Mouse (Mus musculus) midbrain, embryonic 10.5 days (tissue): ENCODE data around the gene Tsen34. TPM values are rescaled to one million over a fixed set of nuclear protein-coding genes. Genes with fewer than 3 reads are reported as not detected.
"Not testable (repeated sequence)": the region's sequence is repeated elsewhere in the genome, so short reads cannot be mapped to it uniquely, and the experiment has no call there.

Source experiments
- DNase-seq: peaks from one replicate; pipeline ENCODE4 v3.0.0-alpha.2; 2017; ENCODE audit warnings: low spot score
- H3K27ac ChIP-seq: fragments of 300-500 bp; sonication (generic); replicated peaks from 2 replicates; pipeline ENCODE4 v1.5.1; 2016; ENCODE audit warnings: mild to moderate bottlenecking
- H3K27me3 ChIP-seq: fragments of 300-500 bp; sonication (generic); 2 replicates; pipeline ENCODE4 v1.6.1; 2016; ENCODE audit warnings: low read depth, mild to moderate bottlenecking; ENCODE audit not compliant: poor library complexity, severe bottlenecking
- H3K36me3 ChIP-seq: fragments of 300-500 bp; sonication (generic); 2 replicates; pipeline ENCODE4 v1.6.1; 2016; ENCODE audit warnings: mild to moderate bottlenecking, moderate library complexity
- H3K4me1 ChIP-seq: fragments of 300-500 bp; sonication (generic); 2 replicates; pipeline ENCODE4 v1.6.1; 2016
- H3K4me3 ChIP-seq: fragments of 300-500 bp; sonication (generic); 2 replicates; pipeline ENCODE4 v1.5.1; 2016; ENCODE audit warnings: mild to moderate bottlenecking, moderate library complexity
- H3K9me3 ChIP-seq: fragments of 300-500 bp; sonication (generic); replicated peaks from 2 replicates; pipeline ENCODE4 v1.6.1; 2016; ENCODE audit warnings: mild to moderate bottlenecking
- WGBS: fragments of 180-500 bp; shearing (Covaris S2); methylation state at CpG from one replicate; pipeline ENCODE4 v1.1.7; 2016; 5-methylcytosine and 5-hydroxymethylcytosine counted together
- polyA plus RNA-seq: library from polyadenylated mRNA; unstranded; fragments of >200 nt; fragmentation: Nextera tagmentation; extraction: Ambion mirVana; gene quantifications from 2 replicates; pipeline ENCODE4 v1.2.1, GENCODE M21; 2016

The Tsen34 gene
- polyA plus RNA-seq, 1 experiment from 2014 or later, result 266 TPM

GRCm38 (mm10) chr7:3693809-3694075 is 1.1 kb downstream of the Tsen34 start:
- WGBS, result 0% methylated on average over 18 of the region's 18 CpGs

GRCm38 (mm10) chr7:3694076-3694948 is 1.6 kb downstream of the Tsen34 start:
- H3K27me3 ChIP-seq, result no peaks in the 10 kb centered on the region
- no peaks in the 10 kb centered on the region for H3K9me3 ChIP-seq
- H3K36me3 ChIP-seq, result peaks cover 48% of the 10 kb centered on the region
- DNase-seq, result peak; percentile 77
- peak overlapping the region; percentile 92 for H3K27ac ChIP-seq
- peaks cover 25% of the 10 kb centered on the region for H3K4me1 ChIP-seq
- peak overlapping the region; percentile 83 for H3K4me3 ChIP-seq
- WGBS, result under 1% methylated on average over 48 of the region's 55 CpGs

More at GRCm38 (mm10) chr7:3693809-3694075, 1.1 kb downstream of the Tsen34 start:
- Histone ChIP-seq H3K9me3 (no peaks in the 10 kb centered on the region), H3K36me3 (peaks cover 43% of the 10 kb centered on the region), H3K27ac (peak overlapping the region; percentile 92), H3K4me3 (peak overlapping the region; percentile 83), H3K27me3 (no peaks in the 10 kb centered on the region), H3K4me1 (peaks cover 25% of the 10 kb centered on the region)
- DNase-seq, result no peak

GRCm38 (mm10) chr7:3694949-3695305 is 2.3 kb downstream of the Tsen34 start:
- not testable (repeated sequence) for DNase-seq
- peaks cover 54% of the 10 kb centered on the region for H3K36me3 ChIP-seq
- 15% methylated on average over 9 of the region's 9 CpGs for WGBS

GRCm38 (mm10) chr7:3698471-3698870 is 5.8 kb downstream of the Tsen34 start:
- DNase-seq, result no peak
- 94% methylated on average over 6 of the region's 6 CpGs for WGBS
- no peaks in the 10 kb centered on the region for H3K27me3 ChIP-seq
- H3K4me3 ChIP-seq, result no peak overlapping the region
- no peaks in the 10 kb centered on the region for H3K9me3 ChIP-seq
- peaks cover 62% of the 10 kb centered on the region for H3K36me3 ChIP-seq
- H3K4me1 ChIP-seq, result peaks cover 19% of the 10 kb centered on the region
- no peak overlapping the region for H3K27ac ChIP-seq

More at GRCm38 (mm10) chr7:3694949-3695305, 2.3 kb downstream of the Tsen34 start:
- Histone ChIP-seq H3K4me1 (peaks cover 25% of the 10 kb centered on the region), H3K27ac (peak overlapping the region; percentile 92), H3K4me3 (peak overlapping the region; percentile 83)
- H3K27me3 ChIP-seq, H3K9me3 ChIP-seq: not testable (repeated sequence)

GRCm38 (mm10) chr7:3703148-3703878 is 10.7 kb downstream of the Tsen34 start:
- WGBS, result 22% methylated on average over 6 of the region's 6 CpGs
- H3K27ac ChIP-seq, result peak overlapping the region; percentile 96
- H3K4me3 ChIP-seq, result peak overlapping the region; percentile 88
- peaks cover 74% of the 10 kb centered on the region for H3K36me3 ChIP-seq
- H3K4me1 ChIP-seq, result peaks cover 28% of the 10 kb centered on the region
- DNase-seq, result no peak
- no peaks in the 10 kb centered on the region for H3K27me3 ChIP-seq
- no peaks in the 10 kb centered on the region for H3K9me3 ChIP-seq

GRCm38 (mm10) chr7:3703879-3704441 is 11.3 kb downstream of the Tsen34 start, which contains the start of gene Rps9:
Gene Rps9 (plus strand): TSS chr7:3703993.
- Histone ChIP-seq H3K27me3 (no peaks in the 10 kb centered on the region), H3K36me3 (peaks cover 70% of the 10 kb centered on the region), H3K9me3 (no peaks in the 10 kb centered on the region), H3K27ac (peak within 1 kb of the TSS; percentile 96), H3K4me1 (peaks cover 28% of the 10 kb centered on the region), H3K4me3 (peak within 1 kb of the TSS; percentile 88)
- 1% methylated on average over 42 of the region's 42 CpGs for WGBS
- peak; percentile 95 for DNase-seq

- peak overlapping the region; percentile 96 for H3K27ac ChIP-seq
- peaks cover 64% of the 10 kb centered on the region for H3K36me3 ChIP-seq
- no peaks in the 10 kb centered on the region for H3K27me3 ChIP-seq
- no peak for DNase-seq
- peaks cover 28% of the 10 kb centered on the region for H3K4me1 ChIP-seq
- WGBS, result under 1% methylated on average over 20 of the region's 20 CpGs
- H3K9me3 ChIP-seq, result no peaks in the 10 kb centered on the region
- H3K4me3 ChIP-seq, result peak overlapping the region; percentile 88
Observed at GRCm38 (mm10) chr7:3704475-3704874, 11.8 kb downstream of the Tsen34 start.

GRCm38 (mm10) chr7:3705461-3705860 is 12.8 kb downstream of the Tsen34 start:
- peak overlapping the region; percentile 96 for H3K27ac ChIP-seq
- peaks cover 28% of the 10 kb centered on the region for H3K4me1 ChIP-seq
- H3K9me3 ChIP-seq, DNase-seq, H3K27me3 ChIP-seq: not testable (repeated sequence)
- peak overlapping the region; percentile 88 for H3K4me3 ChIP-seq
- 7% methylated on average over 7 of the region's 7 CpGs for WGBS
- peaks cover 55% of the 10 kb centered on the region for H3K36me3 ChIP-seq

GRCm38 (mm10) chr7:3705911-3706310 is 13.2 kb downstream of the Tsen34 start:
- no peak for DNase-seq
- Histone ChIP-seq H3K27ac (peak overlapping the region; percentile 96; the same call in 1 of the 2 replicates), H3K4me3 (peak overlapping the region; percentile 88), H3K9me3 (no peaks in the 10 kb centered on the region), H3K27me3 (no peaks in the 10 kb centered on the region), H3K4me1 (peaks cover 28% of the 10 kb centered on the region), H3K36me3 (peaks cover 50% of the 10 kb centered on the region)
- 52% methylated on average over 6 of the region's 6 CpGs for WGBS

- 0 out of 2 replicates have a peak overlapping the region, but pooled peaks have one; percentile 96 for H3K27ac ChIP-seq
- H3K27me3 ChIP-seq, result no peaks in the 10 kb centered on the region
- DNase-seq, result no peak
- 75% methylated on average over 11 of the region's 11 CpGs for WGBS
- peaks cover 45% of the 10 kb centered on the region for H3K36me3 ChIP-seq
- H3K4me1 ChIP-seq, result peaks cover 28% of the 10 kb centered on the region
- peak overlapping the region; percentile 88 for H3K4me3 ChIP-seq
- H3K9me3 ChIP-seq, result no peaks in the 10 kb centered on the region
Observed at GRCm38 (mm10) chr7:3706343-3706934, 13.8 kb downstream of the Tsen34 start.

GRCm38 (mm10) chr7:3707027-3707426 is 14.4 kb downstream of the Tsen34 start:
- Histone ChIP-seq H3K27ac (no peak overlapping the region), H3K4me1 (peaks cover 28% of the 10 kb centered on the region), H3K9me3 (no peaks in the 10 kb centered on the region), H3K36me3 (peaks cover 42% of the 10 kb centered on the region), H3K27me3 (no peaks in the 10 kb centered on the region), H3K4me3 (peak overlapping the region; percentile 88; the same call in 1 of the 2 replicates)
- WGBS, result 65% methylated on average over 4 of the region's 4 CpGs
- no peak for DNase-seq
